Mouse (Mus musculus): ENCODE results near the gene Emid1. TPM values are rescaled to one million over a fixed set of nuclear protein-coding genes. Genes with fewer than 3 reads are reported as not detected.

Gene Emid1
- polyA plus RNA-seq, 1 experiment from 2014 or later, result 14.6 TPM

GRCm38 (mm10) chr11:5074882-5075281 lies 77.2 kb downstream of the Emid1 start:
- Histone ChIP-seq H3K9me3 (ENCODE audit: control insufficient read depth, low read length) (no peaks in the 10 kb centered on the region), H3K4me2 (no peak overlapping the region), H3K4me3 (ENCODE audit: low read depth, low read length) (no peak overlapping the region), H3K9ac (ENCODE audit: low read depth, low read length) (no peak overlapping the region), H3K4me1 (replicated peaks; ENCODE audit: control insufficient read depth, insufficient read depth, low read length) (no peaks in the 10 kb centered on the region), H3K27ac (ENCODE audit: low read depth, low read length) (no peak overlapping the region), H3K27me3 (replicated peaks; ENCODE audit: control insufficient read depth, insufficient read depth, low read length) (no peaks in the 10 kb centered on the region), H3K36me3 (ENCODE audit: control insufficient read depth, insufficient read depth, low read length) (peaks cover 68% of the 10 kb centered on the region)
- 74% methylated on average over 4 of the region's 4 CpGs for WGBS
- DNase-seq (ENCODE audit: low spot score) (no peak), ATAC-seq (replicated peaks; ENCODE audit: low FRiP score) (no peak)

GRCm38 (mm10) chr11:5068126-5068971 lies 83.7 kb downstream of the Emid1 start:
- Histone ChIP-seq H3K36me3 (ENCODE audit: control insufficient read depth, insufficient read depth, low read length) (peaks cover 42% of the 10 kb centered on the region), H3K27ac (ENCODE audit: low read depth, low read length) (peak overlapping the region; percentile 39; the same call in 1 of the 2 replicates), H3K9me3 (ENCODE audit: control insufficient read depth, low read length) (no peaks in the 10 kb centered on the region), H3K9ac (ENCODE audit: low read depth, low read length) (no peak overlapping the region; the same call in 1 of the 2 replicates), H3K4me1 (replicated peaks; ENCODE audit: control insufficient read depth, insufficient read depth, low read length) (no peaks in the 10 kb centered on the region; the same call in 1 of the 2 replicates), H3K4me3 (ENCODE audit: low read depth, low read length) (no peak overlapping the region), H3K27me3 (replicated peaks; ENCODE audit: control insufficient read depth, insufficient read depth, low read length) (peaks cover 8% of the 10 kb centered on the region), H3K4me2 (no peak overlapping the region)
- ATAC-seq (replicated peaks; ENCODE audit: low FRiP score) (no peak), DNase-seq (ENCODE audit: low spot score) (no peak)
- WGBS, result 71% methylated on average over 9 of the region's 9 CpGs

- Histone ChIP-seq H3K4me1 (replicated peaks; ENCODE audit: control insufficient read depth, insufficient read depth, low read length) (peaks cover 8% of the 10 kb centered on the region), H3K36me3 (ENCODE audit: control insufficient read depth, insufficient read depth, low read length) (peaks cover 30% of the 10 kb centered on the region)
- no peak for ATAC-seq (replicated peaks; ENCODE audit: low FRiP score)
Measured at GRCm38 (mm10) chr11:5067063-5067462, 85.0 kb downstream of the Emid1 start.

GRCm38 (mm10) chr11:5065056-5065821 lies 86.8 kb downstream of the Emid1 start, which contains the start of gene Gas2l1:
Gene Gas2l1, minus strand, starts transcription at chr11:5065327.
- H3K9ac ChIP-seq (ENCODE audit: low read depth, low read length), result peak within 1 kb of the TSS; percentile 59
- peaks cover 39% of the 10 kb centered on the region for H3K27me3 ChIP-seq (replicated peaks; ENCODE audit: control insufficient read depth, insufficient read depth, low read length)
- peak within 1 kb of the TSS; percentile 2 for H3K27ac ChIP-seq (ENCODE audit: low read depth, low read length)
- H3K9me3 ChIP-seq (ENCODE audit: control insufficient read depth, low read length), result no peaks in the 10 kb centered on the region
- H3K4me3 ChIP-seq (ENCODE audit: low read depth, low read length), result peak within 1 kb of the TSS; percentile 55
- under 1% methylated on average over 50 of the region's 50 CpGs for WGBS
- H3K4me2 ChIP-seq, result peak within 1 kb of the TSS; percentile 73
- H3K4me1 ChIP-seq (replicated peaks; ENCODE audit: control insufficient read depth, insufficient read depth, low read length), result peaks cover 17% of the 10 kb centered on the region
- peaks cover 11% of the 10 kb centered on the region for H3K36me3 ChIP-seq (ENCODE audit: control insufficient read depth, insufficient read depth, low read length)
- DNase-seq (ENCODE audit: low spot score) (peak; percentile 91), ATAC-seq (replicated peaks; ENCODE audit: low FRiP score) (peak; percentile 85)

More at GRCm38 (mm10) chr11:5067063-5067462, 85.0 kb downstream of the Emid1 start:
- Histone ChIP-seq H3K9ac (ENCODE audit: low read depth, low read length) (no peak overlapping the region), H3K4me3 (ENCODE audit: low read depth, low read length) (no peak overlapping the region), H3K9me3 (ENCODE audit: control insufficient read depth, low read length) (no peaks in the 10 kb centered on the region), H3K4me2 (no peak overlapping the region), H3K27ac (ENCODE audit: low read depth, low read length) (no peak overlapping the region; the same call in 1 of the 2 replicates), H3K27me3 (replicated peaks; ENCODE audit: control insufficient read depth, insufficient read depth, low read length) (peaks cover 21% of the 10 kb centered on the region)
- no peak for DNase-seq (ENCODE audit: low spot score)

- no peak for DNase-seq (ENCODE audit: low spot score)
Measured at GRCm38 (mm10) chr11:5064282-5065055, 87.6 kb downstream of the Emid1 start.

GRCm38 (mm10) chr11:5063561-5064281 lies 88.3 kb downstream of the Emid1 start:
- Histone ChIP-seq H3K4me3 (ENCODE audit: low read depth, low read length) (peak overlapping the region; percentile 55), H3K4me1 (replicated peaks; ENCODE audit: control insufficient read depth, insufficient read depth, low read length) (peaks cover 28% of the 10 kb centered on the region), H3K9ac (ENCODE audit: low read depth, low read length) (peak overlapping the region; percentile 59; the same call in 1 of the 2 replicates), H3K4me2 (peak overlapping the region; percentile 73), H3K9me3 (ENCODE audit: control insufficient read depth, low read length) (no peaks in the 10 kb centered on the region), H3K27ac (ENCODE audit: low read depth, low read length) (no peak overlapping the region), H3K36me3 (ENCODE audit: control insufficient read depth, insufficient read depth, low read length) (peaks cover under 1% of the 10 kb centered on the region; the same call in 1 of the 2 replicates), H3K27me3 (replicated peaks; ENCODE audit: control insufficient read depth, insufficient read depth, low read length) (peaks cover 54% of the 10 kb centered on the region)
- DNase-seq (ENCODE audit: low spot score) (no peak), ATAC-seq (replicated peaks; ENCODE audit: low FRiP score) (no peak)
- whole genome bisulfite sequencing, result 59% methylated on average over 31 of the region's 31 CpGs

More at GRCm38 (mm10) chr11:5064282-5065055, 87.6 kb downstream of the Emid1 start:
- WGBS, result 16% methylated on average over 38 of the region's 38 CpGs
- 0 out of 2 replicates have a peak overlapping the region, but pooled peaks have one; percentile 2 for H3K27ac ChIP-seq (ENCODE audit: low read depth, low read length)
- peaks cover 8% of the 10 kb centered on the region for H3K36me3 ChIP-seq (ENCODE audit: control insufficient read depth, insufficient read depth, low read length)
- no peaks in the 10 kb centered on the region for H3K9me3 ChIP-seq (ENCODE audit: control insufficient read depth, low read length)
- H3K27me3 ChIP-seq (replicated peaks; ENCODE audit: control insufficient read depth, insufficient read depth, low read length), result peaks cover 47% of the 10 kb centered on the region
- H3K4me2 ChIP-seq, result peak overlapping the region; percentile 73
- peaks cover 22% of the 10 kb centered on the region for H3K4me1 ChIP-seq (replicated peaks; ENCODE audit: control insufficient read depth, insufficient read depth, low read length)
- H3K4me3 ChIP-seq (ENCODE audit: low read depth, low read length), result peak overlapping the region; percentile 55
- H3K9ac ChIP-seq (ENCODE audit: low read depth, low read length), result peak overlapping the region; percentile 59
- 0 out of 2 replicates have a peak, but pooled peaks have one; percentile 15 for ATAC-seq (replicated peaks; ENCODE audit: low FRiP score)

- no peak for ATAC-seq (replicated peaks; ENCODE audit: low FRiP score)
- H3K4me2 ChIP-seq, result peak overlapping the region; percentile 71
Measured at GRCm38 (mm10) chr11:5062860-5063505, 89.1 kb downstream of the Emid1 start.

More at GRCm38 (mm10) chr11:5062860-5063505, 89.1 kb downstream of the Emid1 start:
- no peak for DNase-seq (ENCODE audit: low spot score)
- Histone ChIP-seq H3K27ac (ENCODE audit: low read depth, low read length) (no peak overlapping the region), H3K4me3 (ENCODE audit: low read depth, low read length) (peak overlapping the region; percentile 19; the same call in 1 of the 2 replicates), H3K27me3 (replicated peaks; ENCODE audit: control insufficient read depth, insufficient read depth, low read length) (peaks cover 61% of the 10 kb centered on the region), H3K4me1 (replicated peaks; ENCODE audit: control insufficient read depth, insufficient read depth, low read length) (peaks cover 32% of the 10 kb centered on the region), H3K9me3 (ENCODE audit: control insufficient read depth, low read length) (no peaks in the 10 kb centered on the region), H3K9ac (ENCODE audit: low read depth, low read length) (no peak overlapping the region), H3K36me3 (ENCODE audit: control insufficient read depth, insufficient read depth, low read length) (no peaks in the 10 kb centered on the region)
- 68% methylated on average over 13 of the region's 13 CpGs for WGBS
